Mouse (Mus musculus) forebrain, embryonic 10.5 days (tissue): ENCODE measurements around the gene H2-T24. TPM values are rescaled to one million over a fixed set of nuclear protein-coding genes. Genes with fewer than 3 reads are reported as not detected.
"Not testable (repeated sequence)": the region's sequence is repeated elsewhere in the genome, so short reads cannot be mapped to it uniquely, and the experiment has no call there.

ENCODE experiments used
- DNase-seq: peaks from one replicate; pipeline ENCODE4 v3.0.0-alpha.2; 2017; ENCODE audit warnings: low spot score; ENCODE audit errors: extremely low spot score
- H3K27ac ChIP-seq: fragments of 300-500 bp; sonication (generic); 2 replicates; pipeline ENCODE4 v1.5.1; 2016; ENCODE audit warnings: mild to moderate bottlenecking
- H3K27me3 ChIP-seq: fragments of 300-500 bp; sonication (generic); 2 replicates; pipeline ENCODE4 v1.6.1; 2016; ENCODE audit warnings: mild to moderate bottlenecking; ENCODE audit not compliant: poor library complexity, severe bottlenecking
- H3K36me3 ChIP-seq: fragments of 300-500 bp; sonication (generic); replicated peaks from 2 replicates; pipeline ENCODE4 v1.6.1; 2016; ENCODE audit warnings: mild to moderate bottlenecking, moderate library complexity
- H3K4me1 ChIP-seq: fragments of 300-500 bp; sonication (generic); 2 replicates; pipeline ENCODE4 v1.6.1; 2016
- H3K4me3 ChIP-seq: fragments of 300-500 bp; sonication (generic); 2 replicates; pipeline ENCODE4 v1.5.1; 2016; ENCODE audit warnings: mild to moderate bottlenecking, moderate library complexity
- H3K9me3 ChIP-seq: fragments of 300-500 bp; sonication (generic); 2 replicates; pipeline ENCODE4 v1.6.1; 2016; ENCODE audit warnings: mild to moderate bottlenecking, moderate library complexity
- WGBS: fragments of 180-500 bp; shearing (Covaris S2); methylation state at CpG from one replicate; pipeline ENCODE4 v1.1.7; 2016; 5-methylcytosine and 5-hydroxymethylcytosine counted together
- polyA plus RNA-seq: library from polyadenylated mRNA; unstranded; fragments of >200 nt; fragmentation: Nextera tagmentation; extraction: Ambion mirVana; gene quantifications from 2 replicates; pipeline ENCODE4 v1.2.1, GENCODE M21; 2016

Gene H2-T24
- polyA plus RNA-seq, result 3.1 and 3.5 TPM in 2 replicates

DNA sequence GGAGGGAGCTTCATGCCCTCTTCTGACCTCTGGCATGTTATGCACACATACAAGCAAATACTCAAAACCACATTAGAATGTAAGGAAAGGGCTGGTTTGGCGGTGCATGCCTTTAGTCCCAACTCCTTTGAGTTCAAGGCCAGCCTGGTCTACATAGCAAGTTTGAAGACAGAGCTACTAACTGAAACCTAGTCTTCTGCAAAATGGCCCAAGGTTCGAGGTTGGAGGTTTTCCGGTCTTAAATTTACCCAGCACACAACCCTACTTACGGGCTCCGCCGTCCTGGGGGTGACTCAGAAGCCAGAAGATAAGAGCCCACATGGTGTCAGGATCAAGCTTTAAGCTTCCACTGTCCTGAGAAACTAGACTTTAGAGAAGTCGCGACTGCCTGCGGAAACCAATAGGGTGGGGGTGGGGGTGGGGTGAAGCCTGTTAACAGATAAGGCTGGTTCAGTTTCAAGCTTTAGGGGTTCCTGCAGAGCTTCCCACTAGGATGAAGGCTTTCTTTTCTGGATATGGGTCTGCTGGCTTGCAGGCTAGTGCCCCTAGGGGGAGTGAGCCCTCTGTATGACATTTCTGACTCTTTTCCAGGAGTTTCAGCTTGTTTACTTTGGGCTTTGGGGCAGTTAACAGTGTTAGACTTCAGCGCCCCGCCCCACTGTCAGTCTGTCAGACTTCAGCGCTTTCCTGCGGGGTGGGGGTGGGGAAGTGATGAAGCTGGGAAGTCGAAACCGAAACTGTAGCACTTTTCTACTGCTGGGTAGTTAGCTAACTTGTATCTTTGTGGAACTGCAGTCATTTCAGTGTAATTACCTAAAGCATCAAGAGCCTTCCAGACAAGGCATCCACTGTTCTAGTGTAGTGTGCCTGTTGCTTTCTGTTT is at the start of gene H2-T24:
Gene H2-T24, minus strand, starts transcription at position 370 of the 883 bp plus-strand sequence.
- H3K4me3 ChIP-seq, result no peak within 1 kb of the TSS; the same call in 1 of the 2 replicates
- H3K27me3 ChIP-seq, result no peaks in the 10 kb centered on the region
- peaks cover 20% of the 10 kb centered on the region for H3K4me1 ChIP-seq
- H3K36me3 ChIP-seq, result peaks cover 6% of the 10 kb centered on the region
- DNase-seq, result peak; percentile 19
- no peaks in the 10 kb centered on the region for H3K9me3 ChIP-seq
- H3K27ac ChIP-seq, result 0 out of 2 replicates have a peak within 1 kb of the TSS, but pooled peaks have one; percentile 36
- WGBS, result 44% methylated on average over 15 of the region's 15 CpGs

DNA sequence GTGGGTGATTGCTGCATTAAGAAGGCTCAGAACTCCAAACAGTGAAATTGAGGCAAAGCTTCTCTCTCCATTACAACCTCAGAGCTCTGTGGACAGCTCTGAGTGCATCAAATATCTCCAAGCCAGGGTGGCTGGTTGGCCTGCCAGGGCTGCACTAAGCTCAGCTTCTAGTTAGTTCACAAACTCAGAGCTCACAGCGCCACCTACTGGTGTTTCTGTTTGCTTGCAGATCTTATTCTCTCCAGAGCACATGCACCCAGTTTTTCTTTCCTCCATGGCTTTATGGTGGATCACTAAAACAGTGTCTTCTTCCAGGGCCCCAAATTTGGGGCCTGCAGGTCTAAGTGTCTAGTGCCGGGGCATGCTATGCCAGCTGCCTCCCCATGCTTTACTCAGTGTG is 40.5 kb upstream of the H2-T24 start:
- Histone ChIP-seq H3K4me1 (no peaks in the 10 kb centered on the region), H3K4me3 (no peak overlapping the region), H3K27me3 (no peaks in the 10 kb centered on the region), H3K36me3 (no peaks in the 10 kb centered on the region), H3K27ac (no peak overlapping the region), H3K9me3 (no peaks in the 10 kb centered on the region)
- DNase-seq, result peak; percentile 69
- WGBS, result 28% methylated on average over 2 of the region's 2 CpGs

DNA sequence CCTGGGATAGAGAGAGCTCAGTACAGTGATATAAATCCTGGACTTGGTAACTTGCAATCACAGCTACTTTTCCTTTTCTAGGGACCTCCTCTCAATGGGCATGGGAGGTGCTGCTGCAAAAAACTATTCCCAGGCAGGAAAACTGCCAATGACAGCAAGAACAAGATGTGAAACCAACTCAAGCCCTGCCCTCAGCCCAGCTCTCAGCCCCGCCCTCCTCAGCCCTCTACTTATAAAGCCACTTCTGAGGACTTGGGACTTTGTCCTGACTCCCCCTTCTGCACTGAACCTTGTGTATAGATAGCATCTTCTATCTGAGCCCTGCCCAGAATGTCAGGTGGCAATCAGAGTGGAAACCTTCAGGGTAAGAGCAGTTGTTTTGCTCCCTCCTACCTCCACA is 38.0 kb upstream of the H2-T24 start, which contains the start of gene Gm11127:
Gene Gm11127, minus strand, starts transcription at position 10 of the 400 bp plus-strand sequence.
- H3K27ac ChIP-seq, DNase-seq, H3K4me3 ChIP-seq, H3K4me1 ChIP-seq, H3K27me3 ChIP-seq, H3K36me3 ChIP-seq, H3K9me3 ChIP-seq: not testable (repeated sequence)
- 67% methylated on average over 1 of the region's 1 CpGs for WGBS

DNA sequence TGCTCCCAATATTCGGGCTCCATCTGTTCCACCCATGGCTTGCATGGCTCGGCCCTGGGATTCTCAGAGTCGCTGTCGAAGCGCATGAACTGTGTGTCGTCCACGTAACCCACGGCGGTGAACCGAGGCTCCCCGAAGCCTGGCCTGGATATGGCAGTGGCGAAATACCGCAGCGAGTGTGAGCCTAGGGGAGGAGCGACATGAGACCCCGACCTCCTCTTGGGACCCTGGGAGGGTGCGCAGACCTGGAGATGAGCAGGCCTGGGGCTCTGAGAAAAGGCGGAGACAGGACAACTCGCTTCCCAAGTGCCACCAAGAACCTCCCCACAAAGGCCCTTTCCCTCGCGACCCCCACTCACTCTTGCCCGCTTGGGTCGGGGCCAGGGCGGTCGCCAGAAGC is 37.6 kb upstream of the H2-T24 start:
- H3K36me3 ChIP-seq, DNase-seq, H3K27me3 ChIP-seq, H3K4me3 ChIP-seq, H3K27ac ChIP-seq, H3K9me3 ChIP-seq, H3K4me1 ChIP-seq: not testable (repeated sequence)
- 93% methylated on average over 25 of the region's 25 CpGs for WGBS

DNA sequence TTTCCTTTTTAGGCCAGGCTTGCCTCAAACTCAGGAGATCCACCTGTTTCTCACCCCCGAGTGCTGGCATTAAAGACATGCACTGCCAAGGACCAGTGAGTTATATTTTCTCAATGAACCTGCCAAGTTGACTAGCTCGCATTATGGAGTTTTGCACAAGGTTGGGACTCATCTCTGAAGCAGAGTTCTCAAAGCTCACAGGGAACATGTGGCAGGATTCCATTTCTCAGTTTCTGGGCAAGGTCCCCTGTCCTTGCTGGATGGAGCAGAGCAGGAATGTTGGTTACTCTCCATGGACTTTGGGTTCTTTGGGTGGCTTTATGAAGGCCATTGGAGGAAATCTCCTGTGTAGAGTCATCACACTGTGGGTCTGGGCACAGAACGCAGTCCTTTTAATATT is 22.9 kb upstream of the H2-T24 start:
- no peaks in the 10 kb centered on the region for H3K36me3 ChIP-seq
- WGBS, result 89% methylated on average over 3 of the region's 3 CpGs
- H3K9me3 ChIP-seq, result no peaks in the 10 kb centered on the region
- H3K27me3 ChIP-seq, result peaks cover 32% of the 10 kb centered on the region
- DNase-seq, result no peak
- peaks cover 5% of the 10 kb centered on the region for H3K4me1 ChIP-seq
- no peak overlapping the region for H3K27ac ChIP-seq
- H3K4me3 ChIP-seq, result peak overlapping the region; percentile 49

- peak; percentile 54 for DNase-seq
- not testable (repeated sequence) for H3K36me3 ChIP-seq, H3K4me1 ChIP-seq, H3K27ac ChIP-seq, H3K9me3 ChIP-seq
- Histone ChIP-seq H3K4me3 (peak within 1 kb of the TSS; percentile 49), H3K27me3 (peaks cover 32% of the 10 kb centered on the region)
- 2% methylated on average over 12 of the region's 12 CpGs for WGBS
Measured at GRCm38 (mm10) chr17:36042610-36043169, 22.3 kb upstream of the H2-T24 start, which contains the start of the genes H2-T22 and Gm6034. TSS of gene H2-T22 (minus strand) at chr17:36042747. TSS of gene Gm6034 (plus strand) at chr17:36042961.

DNA sequence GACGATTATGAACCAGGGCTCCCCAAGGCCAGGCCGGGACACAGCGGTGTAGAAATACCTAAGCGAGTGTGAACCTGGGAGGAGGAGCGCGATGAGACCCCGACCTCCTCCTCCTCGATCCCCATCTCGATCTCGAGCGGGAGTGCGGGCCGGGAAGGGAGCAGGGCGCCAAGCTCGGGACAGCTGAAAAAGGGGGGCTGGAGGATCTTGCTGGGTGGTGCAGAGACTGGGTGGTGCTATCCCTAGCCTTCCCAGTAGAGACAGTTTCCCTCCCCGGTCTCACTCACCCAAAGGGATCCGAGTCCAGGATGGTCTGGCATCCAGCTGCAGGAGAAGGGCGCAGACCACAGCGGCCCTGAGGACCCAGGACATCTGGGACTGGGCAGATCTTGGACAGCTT is 21.7 kb upstream of the H2-T24 start:
- Histone ChIP-seq H3K27me3 (peaks cover 32% of the 10 kb centered on the region), H3K4me3 (peak overlapping the region; percentile 49)
- H3K9me3 ChIP-seq, H3K36me3 ChIP-seq, DNase-seq, H3K4me1 ChIP-seq, H3K27ac ChIP-seq: not testable (repeated sequence)
- WGBS, result 1% methylated on average over 19 of the region's 19 CpGs

DNA sequence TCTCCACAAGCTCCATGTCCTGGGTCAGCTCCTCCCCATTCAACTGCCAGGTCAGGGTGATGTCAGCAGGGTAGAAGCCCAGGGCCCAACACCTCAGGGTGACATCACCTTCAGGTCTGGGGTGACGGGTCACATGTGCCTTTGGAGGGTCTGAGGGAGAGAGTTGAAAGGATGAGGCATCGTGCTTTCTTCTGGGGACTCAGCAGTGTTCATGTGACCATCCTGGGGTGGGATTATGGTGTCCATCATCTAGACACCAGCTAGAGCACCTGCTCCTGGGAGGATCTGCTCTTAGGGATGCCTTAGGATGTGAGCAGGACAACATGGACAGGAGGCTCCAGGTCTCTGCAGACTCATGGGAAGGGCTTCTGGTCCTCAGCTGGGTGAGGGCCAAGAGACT is 20.2 kb upstream of the H2-T24 start:
- H3K36me3 ChIP-seq, result not testable (repeated sequence)
- peaks cover 32% of the 10 kb centered on the region for H3K27me3 ChIP-seq
- 87% methylated on average over 2 of the region's 2 CpGs for WGBS

GRCm38 (mm10) chr17:36036126-36036525 is 15.8 kb upstream of the H2-T24 start:
- not testable (repeated sequence) for H3K9me3 ChIP-seq, H3K27ac ChIP-seq, H3K36me3 ChIP-seq, H3K4me3 ChIP-seq, DNase-seq
- peaks cover 16% of the 10 kb centered on the region for H3K4me1 ChIP-seq
- H3K27me3 ChIP-seq, result peaks cover 27% of the 10 kb centered on the region
- WGBS, result 88% methylated on average over 13 of the region's 13 CpGs

More for the DNA sequence above, 20.2 kb upstream of the H2-T24 start:
- H3K27ac ChIP-seq, H3K4me3 ChIP-seq, H3K4me1 ChIP-seq, DNase-seq, H3K9me3 ChIP-seq: not testable (repeated sequence)

DNA sequence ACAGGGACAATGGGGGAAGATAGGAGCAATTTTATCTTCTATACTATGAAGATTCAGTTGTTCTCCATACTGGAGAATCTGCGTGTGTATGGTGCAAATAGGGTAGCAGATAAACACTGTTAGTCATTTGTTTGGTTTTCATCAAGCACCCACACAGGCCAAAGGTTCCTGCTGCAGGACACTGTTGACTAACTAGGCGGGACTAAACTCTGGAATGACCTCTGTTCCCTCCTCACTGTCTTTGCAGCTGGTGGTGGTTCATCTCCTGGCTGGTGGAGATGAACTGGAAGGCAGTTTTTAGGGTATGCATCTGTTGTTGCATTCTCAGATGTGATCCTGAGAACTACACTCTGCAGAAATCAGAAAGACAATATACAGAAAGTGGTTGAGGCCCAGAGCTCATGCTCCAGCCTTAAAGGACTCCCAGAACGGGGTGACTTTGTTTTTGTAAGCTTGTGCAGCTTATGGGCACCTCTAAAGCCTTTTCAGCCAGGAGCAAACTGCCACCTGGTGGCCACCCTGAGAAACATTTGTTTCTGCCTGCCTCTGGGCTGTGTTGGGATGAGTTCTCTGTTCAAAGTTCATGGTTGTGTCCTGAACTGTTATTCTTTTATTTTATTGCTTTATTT is 14.8 kb upstream of the H2-T24 start:
- not testable (repeated sequence) for H3K4me3 ChIP-seq, H3K27ac ChIP-seq, DNase-seq, H3K9me3 ChIP-seq, H3K36me3 ChIP-seq
- WGBS, result 36% methylated on average over 3 of the region's 3 CpGs
- Histone ChIP-seq H3K27me3 (peaks cover 26% of the 10 kb centered on the region), H3K4me1 (peaks cover 16% of the 10 kb centered on the region)

DNA sequence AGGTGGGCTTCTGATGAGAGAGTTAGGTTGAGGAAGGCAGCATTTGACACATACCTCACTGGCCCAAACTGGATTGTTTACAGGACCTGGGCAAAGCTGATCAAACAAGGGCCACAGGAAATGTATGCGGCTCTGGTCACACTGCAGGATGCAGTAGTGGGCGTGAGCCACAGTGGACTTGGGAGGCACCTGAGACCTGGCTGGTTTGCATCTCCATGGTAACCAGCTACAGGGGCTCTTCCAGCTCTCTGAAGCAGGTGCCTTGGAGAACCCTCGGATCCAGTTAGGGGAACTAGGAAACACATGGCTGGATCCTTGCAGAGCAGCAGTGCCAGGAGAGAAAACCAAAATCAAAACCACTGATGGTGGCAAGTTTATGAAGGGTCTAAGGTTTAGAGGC is 14.2 kb upstream of the H2-T24 start:
- not testable (repeated sequence) for H3K4me3 ChIP-seq, DNase-seq, H3K9me3 ChIP-seq, H3K36me3 ChIP-seq, H3K27ac ChIP-seq
- 70% methylated on average over 3 of the region's 3 CpGs for WGBS
- Histone ChIP-seq H3K27me3 (peaks cover 25% of the 10 kb centered on the region), H3K4me1 (peaks cover 16% of the 10 kb centered on the region)

DNA sequence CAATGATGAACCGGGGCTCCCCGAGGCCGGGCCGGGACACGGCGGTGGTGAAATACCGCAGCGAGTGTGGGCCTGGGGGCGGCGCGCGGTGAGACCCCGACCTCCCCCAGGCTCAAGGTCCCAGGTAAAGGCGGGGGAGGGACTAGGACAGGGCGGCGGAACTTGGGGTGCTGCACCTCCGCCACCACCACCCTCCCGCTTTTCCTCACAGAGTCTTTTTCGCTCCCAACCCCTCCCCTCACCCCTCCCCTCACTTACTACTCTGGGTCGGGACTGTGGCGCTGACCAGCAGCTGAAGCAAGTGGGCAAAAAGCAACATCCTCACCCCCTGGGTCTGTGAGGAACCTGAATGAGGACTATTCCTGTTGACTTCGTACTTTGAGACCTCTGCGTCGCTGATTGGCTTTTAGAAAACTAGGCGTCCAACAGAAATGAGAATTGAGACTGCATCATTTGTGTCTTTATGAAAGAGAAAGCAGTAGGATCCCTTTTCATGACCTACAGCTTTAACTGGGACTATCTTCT is 12.1 kb upstream of the H2-T24 start, which contains the start of gene H2-T23:
Gene H2-T23, minus strand, starts transcription at position 505 of the 525 bp plus-strand sequence.
- DNase-seq, result peak; percentile 26
- WGBS, result under 1% methylated on average over 24 of the region's 25 CpGs
- H3K36me3 ChIP-seq, H3K9me3 ChIP-seq: not testable (repeated sequence)
- peaks cover 25% of the 10 kb centered on the region for H3K27me3 ChIP-seq
- peaks cover 16% of the 10 kb centered on the region for H3K4me1 ChIP-seq
- H3K27ac ChIP-seq, result peak within 1 kb of the TSS; percentile 51; the same call in 1 of the 2 replicates
- H3K4me3 ChIP-seq, result peak within 1 kb of the TSS; percentile 58
